Mouse (Mus musculus) bone marrow macrophage, adult 2 months (primary cell): Measurements from ENCODE around the gene Mbd3.

Source experiments
- CTCF ChIP-seq: IDR thresholded peaks from 2 replicates; pipeline ENCODE4 v1.5.1; 2012; ENCODE audit warnings: low read depth, mild to moderate bottlenecking, low read length, moderate library complexity
- POLR2A ChIP-seq: IDR thresholded peaks from 2 replicates; pipeline ENCODE4 v1.6.1; 2012; ENCODE audit warnings: mild to moderate bottlenecking, low read depth, low read length, borderline replicate concordance

GRCm38 (mm10) chr10:80355431-80355830, 43.9 kb downstream of the Mbd3 start:
- no peak for TF ChIP-seq POLR2A
- TF ChIP-seq CTCF = no peak
